Mouse (Mus musculus): ENCODE measurements around the gene Arhgap15. TPM values are rescaled to one million over a fixed set of nuclear protein-coding genes. Genes with fewer than 3 reads are reported as not detected.

Arhgap15 gene
- polyA plus RNA-seq, 1 experiment from 2014 or later: 0.20 TPM

- 72% methylated on average over 13 of the region's 13 CpGs for WGBS
- H3K36me3 ChIP-seq (ENCODE audit: control insufficient read depth, insufficient read depth, low read length): no peaks in the 10 kb centered on the region
- no peak overlapping the region for H3K9ac ChIP-seq (ENCODE audit: low read length)
- peak; percentile 64; the same call in 1 of the 2 replicates for ATAC-seq (replicated peaks; ENCODE audit: low FRiP score)
- no peaks in the 10 kb centered on the region for H3K4me1 ChIP-seq (replicated peaks; ENCODE audit: control insufficient read depth, insufficient read depth, low read length)
- no peak overlapping the region for H3K4me2 ChIP-seq (ENCODE audit: low read depth, low read length, severe bottlenecking)
- no peak overlapping the region for H3K4me3 ChIP-seq (ENCODE audit: low read depth, low read length)
- no peak for DNase-seq (ENCODE audit: low spot score)
- H3K27me3 ChIP-seq (ENCODE audit: control insufficient read depth, insufficient read depth, low read length): no peaks in the 10 kb centered on the region
- H3K27ac ChIP-seq (ENCODE audit: low read depth, low read length): peak overlapping the region; percentile 7; the same call in 1 of the 2 replicates
- H3K9me3 ChIP-seq (ENCODE audit: control insufficient read depth, low read length): no peaks in the 10 kb centered on the region
These were observed 229.8 kb downstream of the Arhgap15 start for GRCm38 (mm10) chr2:43978177-43979013.

- no peaks in the 10 kb centered on the region for H3K36me3 ChIP-seq (ENCODE audit: control insufficient read depth, insufficient read depth, low read length)
- WGBS: 85% methylated on average over 14 of the region's 14 CpGs
- H3K4me2 ChIP-seq (ENCODE audit: low read depth, low read length, severe bottlenecking): no peak overlapping the region
- DNase-seq (ENCODE audit: low spot score): no peak
- H3K4me3 ChIP-seq (ENCODE audit: low read depth, low read length): no peak overlapping the region
- H3K27ac ChIP-seq (ENCODE audit: low read depth, low read length): no peak overlapping the region
- no peaks in the 10 kb centered on the region for H3K4me1 ChIP-seq (replicated peaks; ENCODE audit: control insufficient read depth, insufficient read depth, low read length)
- no peak overlapping the region for H3K9ac ChIP-seq (ENCODE audit: low read length)
- no peaks in the 10 kb centered on the region for H3K9me3 ChIP-seq (ENCODE audit: control insufficient read depth, low read length)
- ATAC-seq (replicated peaks; ENCODE audit: low FRiP score): no peak
- no peaks in the 10 kb centered on the region for H3K27me3 ChIP-seq (ENCODE audit: control insufficient read depth, insufficient read depth, low read length)
These were observed 237.4 kb downstream of the Arhgap15 start for GRCm38 (mm10) chr2:43986066-43986465.

- Histone ChIP-seq H3K27ac (ENCODE audit: low read depth, low read length) (no peak overlapping the region), H3K27me3 (ENCODE audit: control insufficient read depth, insufficient read depth, low read length) (no peaks in the 10 kb centered on the region), H3K9ac (ENCODE audit: low read length) (no peak overlapping the region), H3K4me2 (ENCODE audit: low read depth, low read length, severe bottlenecking) (no peak overlapping the region), H3K9me3 (ENCODE audit: control insufficient read depth, low read length) (no peaks in the 10 kb centered on the region), H3K4me3 (ENCODE audit: low read depth, low read length) (no peak overlapping the region), H3K36me3 (ENCODE audit: control insufficient read depth, insufficient read depth, low read length) (no peaks in the 10 kb centered on the region), H3K4me1 (replicated peaks; ENCODE audit: control insufficient read depth, insufficient read depth, low read length) (no peaks in the 10 kb centered on the region)
- WGBS: 72% methylated on average over 3 of the region's 3 CpGs
- ATAC-seq (replicated peaks; ENCODE audit: low FRiP score) (no peak), DNase-seq (ENCODE audit: low spot score) (no peak)
These were observed 239.3 kb downstream of the Arhgap15 start for GRCm38 (mm10) chr2:43987919-43988318.

GRCm38 (mm10) chr2:43989850-43990249 lies 241.2 kb downstream of the Arhgap15 start:
- Histone ChIP-seq H3K4me3 (ENCODE audit: low read depth, low read length) (no peak overlapping the region), H3K4me2 (ENCODE audit: low read depth, low read length, severe bottlenecking) (no peak overlapping the region), H3K27ac (ENCODE audit: low read depth, low read length) (no peak overlapping the region), H3K36me3 (ENCODE audit: control insufficient read depth, insufficient read depth, low read length) (no peaks in the 10 kb centered on the region), H3K9me3 (ENCODE audit: control insufficient read depth, low read length) (no peaks in the 10 kb centered on the region), H3K9ac (ENCODE audit: low read length) (no peak overlapping the region), H3K4me1 (replicated peaks; ENCODE audit: control insufficient read depth, insufficient read depth, low read length) (no peaks in the 10 kb centered on the region), H3K27me3 (ENCODE audit: control insufficient read depth, insufficient read depth, low read length) (no peaks in the 10 kb centered on the region)
- ATAC-seq (replicated peaks; ENCODE audit: low FRiP score): 0 out of 2 replicates have a peak, but pooled peaks have one; percentile 33
- WGBS: 66% methylated on average over 5 of the region's 5 CpGs
- DNase-seq (ENCODE audit: low spot score): no peak

- ATAC-seq (replicated peaks; ENCODE audit: low FRiP score) (no peak), DNase-seq (ENCODE audit: low spot score) (no peak)
- Histone ChIP-seq H3K36me3 (ENCODE audit: control insufficient read depth, insufficient read depth, low read length) (no peaks in the 10 kb centered on the region), H3K27ac (ENCODE audit: low read depth, low read length) (no peak overlapping the region), H3K27me3 (ENCODE audit: control insufficient read depth, insufficient read depth, low read length) (no peaks in the 10 kb centered on the region), H3K9me3 (ENCODE audit: control insufficient read depth, low read length) (no peaks in the 10 kb centered on the region), H3K4me1 (replicated peaks; ENCODE audit: control insufficient read depth, insufficient read depth, low read length) (no peaks in the 10 kb centered on the region), H3K9ac (ENCODE audit: low read length) (no peak overlapping the region), H3K4me3 (ENCODE audit: low read depth, low read length) (no peak overlapping the region), H3K4me2 (ENCODE audit: low read depth, low read length, severe bottlenecking) (no peak overlapping the region)
- WGBS: 87% methylated on average over 7 of the region's 7 CpGs
These were observed 243.9 kb downstream of the Arhgap15 start for GRCm38 (mm10) chr2:43992510-43992909.

GRCm38 (mm10) chr2:44002454-44002853 lies 253.8 kb downstream of the Arhgap15 start:
- ATAC-seq (replicated peaks; ENCODE audit: low FRiP score) (no peak), DNase-seq (ENCODE audit: low spot score) (no peak)
- no peak overlapping the region for H3K9ac ChIP-seq (ENCODE audit: low read length)
- 77% methylated on average over 1 of the region's 1 CpGs for WGBS
- H3K4me3 ChIP-seq (ENCODE audit: low read depth, low read length): no peak overlapping the region
- H3K4me2 ChIP-seq (ENCODE audit: low read depth, low read length, severe bottlenecking): no peak overlapping the region
- no peaks in the 10 kb centered on the region for H3K9me3 ChIP-seq (ENCODE audit: control insufficient read depth, low read length)
- H3K27me3 ChIP-seq (ENCODE audit: control insufficient read depth, insufficient read depth, low read length): no peaks in the 10 kb centered on the region
- no peak overlapping the region for H3K27ac ChIP-seq (ENCODE audit: low read depth, low read length)
- no peaks in the 10 kb centered on the region for H3K36me3 ChIP-seq (ENCODE audit: control insufficient read depth, insufficient read depth, low read length)
- no peaks in the 10 kb centered on the region for H3K4me1 ChIP-seq (replicated peaks; ENCODE audit: control insufficient read depth, insufficient read depth, low read length)

GRCm38 (mm10) chr2:44010249-44010648 lies 261.6 kb downstream of the Arhgap15 start:
- no peaks in the 10 kb centered on the region for H3K9me3 ChIP-seq (ENCODE audit: control insufficient read depth, low read length)
- ATAC-seq (replicated peaks; ENCODE audit: low FRiP score) (no peak), DNase-seq (ENCODE audit: low spot score) (no peak)
- no peaks in the 10 kb centered on the region for H3K36me3 ChIP-seq (ENCODE audit: control insufficient read depth, insufficient read depth, low read length)
- H3K27me3 ChIP-seq (ENCODE audit: control insufficient read depth, insufficient read depth, low read length): no peaks in the 10 kb centered on the region
- H3K4me1 ChIP-seq (replicated peaks; ENCODE audit: control insufficient read depth, insufficient read depth, low read length): no peaks in the 10 kb centered on the region
- WGBS: 81% methylated on average over 1 of the region's 1 CpGs
- no peak overlapping the region for H3K4me3 ChIP-seq (ENCODE audit: low read depth, low read length)
- no peak overlapping the region for H3K4me2 ChIP-seq (ENCODE audit: low read depth, low read length, severe bottlenecking)
- H3K27ac ChIP-seq (ENCODE audit: low read depth, low read length): no peak overlapping the region
- no peak overlapping the region for H3K9ac ChIP-seq (ENCODE audit: low read length)

- Histone ChIP-seq H3K27me3 (ENCODE audit: control insufficient read depth, insufficient read depth, low read length) (no peaks in the 10 kb centered on the region), H3K4me1 (replicated peaks; ENCODE audit: control insufficient read depth, insufficient read depth, low read length) (no peaks in the 10 kb centered on the region), H3K4me2 (ENCODE audit: low read depth, low read length, severe bottlenecking) (no peak overlapping the region), H3K9me3 (ENCODE audit: control insufficient read depth, low read length) (no peaks in the 10 kb centered on the region), H3K27ac (ENCODE audit: low read depth, low read length) (no peak overlapping the region), H3K9ac (ENCODE audit: low read length) (no peak overlapping the region), H3K4me3 (ENCODE audit: low read depth, low read length) (no peak overlapping the region), H3K36me3 (ENCODE audit: control insufficient read depth, insufficient read depth, low read length) (no peaks in the 10 kb centered on the region)
- WGBS: 86% methylated on average over 5 of the region's 5 CpGs
- ATAC-seq (replicated peaks; ENCODE audit: low FRiP score) (no peak), DNase-seq (ENCODE audit: low spot score) (no peak)
These were observed 264.8 kb downstream of the Arhgap15 start for GRCm38 (mm10) chr2:44013388-44013787.

GRCm38 (mm10) chr2:44016720-44017119 lies 268.1 kb downstream of the Arhgap15 start:
- Histone ChIP-seq H3K36me3 (ENCODE audit: control insufficient read depth, insufficient read depth, low read length) (no peaks in the 10 kb centered on the region), H3K9ac (ENCODE audit: low read length) (no peak overlapping the region), H3K9me3 (ENCODE audit: control insufficient read depth, low read length) (no peaks in the 10 kb centered on the region), H3K27ac (ENCODE audit: low read depth, low read length) (no peak overlapping the region), H3K4me2 (ENCODE audit: low read depth, low read length, severe bottlenecking) (no peak overlapping the region), H3K27me3 (ENCODE audit: control insufficient read depth, insufficient read depth, low read length) (no peaks in the 10 kb centered on the region), H3K4me1 (replicated peaks; ENCODE audit: control insufficient read depth, insufficient read depth, low read length) (no peaks in the 10 kb centered on the region), H3K4me3 (ENCODE audit: low read depth, low read length) (no peak overlapping the region)
- 88% methylated on average over 3 of the region's 3 CpGs for WGBS
- ATAC-seq (replicated peaks; ENCODE audit: low FRiP score) (no peak), DNase-seq (ENCODE audit: low spot score) (no peak)

Data from forebrain, embryonic 11.5 days (tissue).